Mouse (Mus musculus) midbrain, embryonic 13.5 days (tissue): ENCODE results near the gene Itgam. TPM values are rescaled to one million over a fixed set of nuclear protein-coding genes. Genes with fewer than 3 reads are reported as not detected.
"Not testable (repeated sequence)": the region's sequence is repeated elsewhere in the genome, so short reads cannot be mapped to it uniquely, and the experiment has no call there.

Experiments used
- ATAC-seq: fragments of 200-750 bp; cut with Nextera tagmentation; 2 replicates; pipeline ENCODE4 v1.8.0; 2017; ENCODE audit warnings: mild to moderate bottlenecking, moderate TSS enrichment, moderate library complexity
- H3K27ac ChIP-seq: fragments of 300-500 bp; sonication (generic); 2 replicates; pipeline ENCODE4 v1.5.1; 2015; ENCODE audit warnings: inconsistent platforms, mild to moderate bottlenecking, moderate library complexity
- H3K27me3 ChIP-seq: fragments of 300-500 bp; sonication (generic); 2 replicates; pipeline ENCODE4 v1.6.1; 2015; ENCODE audit warnings: mild to moderate bottlenecking, inconsistent platforms
- H3K36me3 ChIP-seq: fragments of 300-500 bp; sonication (generic); 2 replicates; pipeline ENCODE4 v1.6.1; 2015; ENCODE audit warnings: mild to moderate bottlenecking, inconsistent platforms
- H3K4me1 ChIP-seq: fragments of 300-500 bp; sonication (generic); replicated peaks from 2 replicates; pipeline ENCODE4 v1.6.1; 2015; ENCODE audit warnings: inconsistent platforms
- H3K4me2 ChIP-seq: fragments of 300-500 bp; sonication (generic); replicated peaks from 2 replicates; pipeline ENCODE4 v1.6.1; 2015; ENCODE audit warnings: moderate library complexity, mild to moderate bottlenecking, inconsistent platforms
- H3K4me3 ChIP-seq: fragments of 300-500 bp; sonication (generic); replicated peaks from 2 replicates; pipeline ENCODE4 v1.5.1; 2015; ENCODE audit warnings: mild to moderate bottlenecking, inconsistent platforms
- H3K9ac ChIP-seq: fragments of 300-500 bp; sonication (generic); replicated peaks from 2 replicates; pipeline ENCODE4 v1.6.1; 2015; ENCODE audit warnings: mild to moderate bottlenecking, inconsistent platforms
- H3K9me3 ChIP-seq: fragments of 300-500 bp; sonication (generic); 2 replicates; pipeline ENCODE4 v1.6.1; 2016; ENCODE audit warnings: mild to moderate bottlenecking, inconsistent platforms
- WGBS: fragments of 180-500 bp; shearing (Covaris S2); methylation state at CpG from one replicate; pipeline ENCODE4 v1.1.7; 2015; 5-methylcytosine and 5-hydroxymethylcytosine counted together
- polyA plus RNA-seq: library from polyadenylated mRNA; unstranded; fragments of >200 nt; fragmentation: Nextera tagmentation; extraction: Ambion mirVana; gene quantifications from 2 replicates; pipeline ENCODE4 v1.2.1, GENCODE M21; 2015

Gene Itgam
- polyA plus RNA-seq, 1 experiment from 2014 or later, result 0.71 TPM

- H3K27ac ChIP-seq, result no peak overlapping the region
- WGBS, result 96% methylated on average over 3 of the region's 3 CpGs
- ATAC-seq, result no peak
Observed at GRCm38 (mm10) chr7:128032989-128033293, 29.5 kb upstream of the Itgam start.

GRCm38 (mm10) chr7:128033616-128034015 is 28.8 kb upstream of the Itgam start:
- no peaks in the 10 kb centered on the region for H3K9me3 ChIP-seq
- no peak overlapping the region for H3K4me2 ChIP-seq
- no peaks in the 10 kb centered on the region for H3K4me1 ChIP-seq
- no peak overlapping the region for H3K9ac ChIP-seq
- 94% methylated on average over 4 of the region's 4 CpGs for WGBS
- no peak for ATAC-seq
- no peak overlapping the region for H3K27ac ChIP-seq
- no peak overlapping the region for H3K4me3 ChIP-seq
- no peaks in the 10 kb centered on the region for H3K36me3 ChIP-seq
- no peaks in the 10 kb centered on the region for H3K27me3 ChIP-seq

More at GRCm38 (mm10) chr7:128032989-128033293, 29.5 kb upstream of the Itgam start:
- no peaks in the 10 kb centered on the region for H3K9me3 ChIP-seq
- no peak overlapping the region for H3K4me2 ChIP-seq
- H3K27me3 ChIP-seq, result no peaks in the 10 kb centered on the region
- H3K4me1 ChIP-seq, result no peaks in the 10 kb centered on the region
- no peak overlapping the region for H3K9ac ChIP-seq
- no peak overlapping the region for H3K4me3 ChIP-seq
- H3K36me3 ChIP-seq, result no peaks in the 10 kb centered on the region

DNA sequence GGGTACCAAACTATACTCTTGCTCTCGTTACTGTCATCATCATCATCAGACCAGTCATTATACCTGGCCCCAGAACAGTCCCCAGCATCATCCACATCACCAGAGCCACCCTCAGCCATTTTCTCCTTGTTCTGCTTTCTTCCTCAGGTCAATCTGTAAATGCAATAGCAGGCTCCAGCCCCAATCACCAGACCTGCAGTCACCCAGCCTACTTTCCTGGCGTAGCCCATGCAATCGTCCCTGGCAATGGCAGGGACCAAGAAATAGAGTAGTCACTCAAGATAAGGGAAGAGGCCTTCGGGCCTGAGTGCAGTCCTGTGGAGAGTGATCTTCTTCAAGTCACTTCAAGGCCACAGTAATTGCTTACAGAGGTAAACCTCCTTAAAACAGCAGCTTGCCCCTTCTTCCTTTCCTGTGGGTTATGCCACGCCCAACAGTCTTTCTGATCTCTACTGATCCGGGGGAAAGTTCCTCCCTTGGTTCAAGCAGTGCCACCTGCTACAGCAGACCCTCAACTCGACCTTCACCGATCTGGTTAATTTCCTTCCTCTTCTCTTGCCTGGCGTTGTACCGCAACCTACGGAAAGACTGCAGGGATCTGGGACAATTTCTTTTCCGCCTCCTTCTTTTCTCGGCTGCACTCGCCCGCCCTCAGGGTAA is 20.1 kb upstream of the Itgam start:
- 87% methylated on average over 15 of the region's 15 CpGs for WGBS
- H3K36me3 ChIP-seq, H3K4me1 ChIP-seq, H3K9me3 ChIP-seq, H3K9ac ChIP-seq, H3K27ac ChIP-seq, H3K4me2 ChIP-seq, ATAC-seq, H3K27me3 ChIP-seq, H3K4me3 ChIP-seq: not testable (repeated sequence)

GRCm38 (mm10) chr7:128044142-128044785 is 18.2 kb upstream of the Itgam start:
- Histone ChIP-seq H3K9ac (no peak overlapping the region), H3K4me3 (no peak overlapping the region), H3K27ac (no peak overlapping the region), H3K9me3 (no peaks in the 10 kb centered on the region), H3K4me1 (no peaks in the 10 kb centered on the region), H3K27me3 (no peaks in the 10 kb centered on the region), H3K4me2 (no peak overlapping the region), H3K36me3 (no peaks in the 10 kb centered on the region)
- WGBS, result 78% methylated on average over 4 of the region's 4 CpGs
- ATAC-seq, result no peak

- Histone ChIP-seq H3K4me1 (no peaks in the 10 kb centered on the region), H3K36me3 (no peaks in the 10 kb centered on the region), H3K4me2 (no peak overlapping the region), H3K4me3 (no peak overlapping the region), H3K27ac (no peak overlapping the region), H3K9ac (no peak overlapping the region), H3K27me3 (no peaks in the 10 kb centered on the region), H3K9me3 (no peaks in the 10 kb centered on the region)
- WGBS, result 64% methylated on average over 2 of the region's 2 CpGs
- ATAC-seq, result no peak
Observed at GRCm38 (mm10) chr7:128045640-128046039, 16.8 kb upstream of the Itgam start.

DNA sequence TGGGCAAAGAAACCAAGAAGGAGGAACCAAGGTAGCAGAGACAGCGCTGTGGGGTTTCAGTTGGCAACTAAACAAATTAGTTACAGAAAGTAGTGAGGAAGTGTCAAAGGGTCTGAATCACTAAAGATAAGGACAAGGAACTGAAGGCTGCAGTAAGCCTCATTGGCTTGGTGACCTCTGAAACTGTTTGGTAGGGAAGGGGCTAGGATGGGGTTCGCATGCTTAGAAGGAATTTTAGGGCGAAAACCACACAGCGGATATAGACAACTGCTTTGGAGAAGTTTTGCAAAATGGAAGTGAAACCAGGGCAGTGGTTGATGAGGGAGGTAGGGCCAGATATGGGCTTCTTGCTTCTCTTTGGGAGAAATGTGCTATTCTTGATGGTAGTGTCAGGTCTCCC is 13.6 kb upstream of the Itgam start:
- WGBS, result 96% methylated on average over 4 of the region's 4 CpGs
- ATAC-seq, result no peak
- Histone ChIP-seq H3K9ac (no peak overlapping the region), H3K27me3 (no peaks in the 10 kb centered on the region), H3K9me3 (no peaks in the 10 kb centered on the region), H3K4me2 (no peak overlapping the region), H3K36me3 (no peaks in the 10 kb centered on the region), H3K27ac (no peak overlapping the region), H3K4me3 (no peak overlapping the region), H3K4me1 (no peaks in the 10 kb centered on the region)

- Histone ChIP-seq H3K9me3 (no peaks in the 10 kb centered on the region), H3K4me3 (no peak overlapping the region), H3K27me3 (no peaks in the 10 kb centered on the region), H3K4me2 (no peak overlapping the region), H3K9ac (no peak overlapping the region), H3K36me3 (no peaks in the 10 kb centered on the region), H3K27ac (no peak overlapping the region), H3K4me1 (no peaks in the 10 kb centered on the region)
- no peak for ATAC-seq
- WGBS, result 94% methylated on average over 2 of the region's 2 CpGs
Observed at GRCm38 (mm10) chr7:128049254-128049653, 13.2 kb upstream of the Itgam start.

- no peak overlapping the region for H3K27ac ChIP-seq
- H3K4me1 ChIP-seq, result no peaks in the 10 kb centered on the region
- no peak for ATAC-seq
- H3K27me3 ChIP-seq, result no peaks in the 10 kb centered on the region
- no peaks in the 10 kb centered on the region for H3K36me3 ChIP-seq
- H3K9me3 ChIP-seq, result no peaks in the 10 kb centered on the region
- no peak overlapping the region for H3K4me2 ChIP-seq
- H3K9ac ChIP-seq, result no peak overlapping the region
- 88% methylated on average over 4 of the region's 4 CpGs for WGBS
- no peak overlapping the region for H3K4me3 ChIP-seq
Observed at GRCm38 (mm10) chr7:128050739-128051138, 11.7 kb upstream of the Itgam start.

GRCm38 (mm10) chr7:128053061-128053460 is 9.4 kb upstream of the Itgam start:
- no peaks in the 10 kb centered on the region for H3K9me3 ChIP-seq
- 86% methylated on average over 5 of the region's 5 CpGs for WGBS
- H3K36me3 ChIP-seq, result no peaks in the 10 kb centered on the region
- H3K9ac ChIP-seq, result no peak overlapping the region
- H3K27ac ChIP-seq, result no peak overlapping the region
- ATAC-seq, result no peak
- H3K4me1 ChIP-seq, result no peaks in the 10 kb centered on the region
- H3K4me2 ChIP-seq, result no peak overlapping the region
- H3K4me3 ChIP-seq, result no peak overlapping the region
- H3K27me3 ChIP-seq, result no peaks in the 10 kb centered on the region

DNA sequence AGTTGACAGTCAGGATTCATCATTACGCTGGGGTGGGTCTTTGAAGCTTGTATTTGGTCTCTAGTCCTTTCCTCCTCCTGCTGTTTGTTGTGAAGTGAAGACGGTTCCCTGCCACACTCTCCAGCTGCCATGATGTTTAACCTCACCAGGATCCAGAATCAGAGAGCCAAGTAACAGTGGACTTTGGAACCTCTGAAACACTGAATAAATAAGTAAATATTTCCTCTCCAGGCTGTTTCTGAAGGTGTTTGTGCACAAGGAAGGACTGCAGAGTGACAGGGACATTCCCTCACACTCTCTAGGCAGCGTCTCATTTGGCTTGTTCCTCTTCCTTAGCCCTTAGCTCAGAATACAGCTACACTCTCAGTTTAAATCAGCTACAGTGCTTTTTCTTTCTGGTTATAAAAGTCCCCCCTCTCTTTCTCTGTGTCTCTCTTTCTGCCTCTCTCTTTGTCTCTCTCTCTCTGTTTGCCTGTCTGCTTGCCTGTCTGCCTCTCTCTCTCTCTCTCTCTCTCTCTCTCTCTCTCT is 5.5 kb upstream of the Itgam start:
- 84% methylated on average over 3 of the region's 3 CpGs for whole genome bisulfite sequencing
- Histone ChIP-seq H3K4me3 (no peak overlapping the region), H3K27me3 (no peaks in the 10 kb centered on the region), H3K4me1 (no peaks in the 10 kb centered on the region), H3K9me3 (no peaks in the 10 kb centered on the region), H3K9ac (no peak overlapping the region), H3K36me3 (no peaks in the 10 kb centered on the region), H3K4me2 (no peak overlapping the region), H3K27ac (no peak overlapping the region)
- no peak for ATAC-seq

- WGBS, result 86% methylated on average over 8 of the region's 8 CpGs
- no peak overlapping the region for H3K4me2 ChIP-seq
- H3K36me3 ChIP-seq, result no peaks in the 10 kb centered on the region
- H3K27me3 ChIP-seq, result no peaks in the 10 kb centered on the region
- H3K9me3 ChIP-seq, result no peaks in the 10 kb centered on the region
- no peak for ATAC-seq
- no peak overlapping the region for H3K4me3 ChIP-seq
- H3K27ac ChIP-seq, result no peak overlapping the region
- H3K9ac ChIP-seq, result no peak overlapping the region
- no peaks in the 10 kb centered on the region for H3K4me1 ChIP-seq
Observed at GRCm38 (mm10) chr7:128057860-128058259, 4.6 kb upstream of the Itgam start.

DNA sequence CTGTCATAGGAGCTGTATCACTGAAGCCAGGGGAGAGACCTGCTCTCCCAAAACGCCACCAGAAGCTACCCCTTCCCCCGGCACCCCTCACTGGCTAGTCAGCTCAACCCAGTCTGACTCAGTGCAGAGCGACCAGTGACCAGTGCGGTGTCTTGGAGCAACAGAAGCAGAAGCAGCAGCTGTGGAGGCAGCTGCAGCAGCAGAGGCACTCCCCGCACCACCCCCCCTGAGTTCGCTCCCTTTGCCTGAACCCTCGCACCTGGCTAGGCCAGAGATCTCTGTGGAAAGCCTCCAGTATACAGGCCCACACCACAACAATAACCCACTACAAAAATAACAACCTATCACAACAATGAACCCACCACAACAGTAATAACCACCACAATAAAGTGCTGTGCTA is 3.9 kb upstream of the Itgam start:
- Histone ChIP-seq H3K4me3 (no peak overlapping the region), H3K36me3 (no peaks in the 10 kb centered on the region), H3K4me2 (no peak overlapping the region), H3K9ac (no peak overlapping the region), H3K4me1 (no peaks in the 10 kb centered on the region), H3K27me3 (no peaks in the 10 kb centered on the region), H3K9me3 (no peaks in the 10 kb centered on the region), H3K27ac (no peak overlapping the region)
- WGBS, result 71% methylated on average over 7 of the region's 7 CpGs
- no peak for ATAC-seq

DNA sequence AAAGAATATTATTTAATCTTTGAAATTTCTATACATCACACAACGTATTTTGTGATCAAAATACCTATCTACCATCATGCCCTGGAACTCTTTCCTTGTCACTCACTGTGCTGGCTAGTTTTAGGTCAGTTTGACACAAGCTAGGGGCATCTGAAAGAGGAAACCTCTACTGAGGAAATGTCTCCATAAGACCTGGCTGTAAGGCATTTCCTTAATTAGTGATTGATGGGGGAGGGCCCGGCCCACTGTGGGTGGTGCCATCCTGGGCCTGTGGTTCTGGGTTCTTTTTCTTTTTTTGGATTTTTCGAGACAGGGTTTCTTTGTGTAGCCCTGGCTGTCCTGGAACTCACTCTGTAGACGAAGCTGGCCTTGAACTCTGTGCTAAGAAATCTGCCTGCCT is 3.3 kb upstream of the Itgam start:
- H3K27ac ChIP-seq, result no peak overlapping the region
- WGBS, result 81% methylated on average over 4 of the region's 4 CpGs
- H3K36me3 ChIP-seq, result no peaks in the 10 kb centered on the region
- H3K9ac ChIP-seq, result no peak overlapping the region
- no peaks in the 10 kb centered on the region for H3K27me3 ChIP-seq
- no peak overlapping the region for H3K4me3 ChIP-seq
- no peak for ATAC-seq
- H3K4me2 ChIP-seq, result no peak overlapping the region
- no peaks in the 10 kb centered on the region for H3K4me1 ChIP-seq
- no peaks in the 10 kb centered on the region for H3K9me3 ChIP-seq
